Mouse (Mus musculus): ENCODE measurements around the gene Znrf2. TPM values are rescaled to one million over a fixed set of nuclear protein-coding genes. Genes with fewer than 3 reads are reported as not detected.

The Znrf2 gene
- total RNA-seq, 2 experiments from 2014 or later: 14.3 to 15.9 TPM

DNA sequence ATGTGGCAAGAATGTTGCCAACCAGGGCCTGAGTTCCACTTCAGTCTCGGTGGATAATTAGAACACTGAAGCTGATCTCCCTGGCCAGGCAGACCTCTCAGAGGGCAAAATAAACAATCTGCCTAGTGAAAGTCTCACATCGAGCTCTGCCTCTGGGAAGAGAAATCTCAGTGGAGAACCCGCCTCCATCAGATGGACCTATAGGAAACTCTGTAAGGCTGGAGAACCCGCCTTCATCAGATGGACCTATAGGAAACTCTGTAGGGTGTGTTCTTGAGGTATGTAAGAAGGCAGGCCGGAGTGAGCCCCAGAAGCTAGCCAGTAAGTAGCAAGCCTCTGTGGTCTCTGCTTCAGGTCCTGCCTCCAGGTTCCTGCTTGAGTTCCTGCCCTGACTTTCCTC lies 118.2 kb downstream of the Znrf2 start:
- no peak for DNase-seq (ENCODE audit: low spot score in 2 of 2)
- intact Hi-C loops (cut with DNase I): no loop called here

DNA sequence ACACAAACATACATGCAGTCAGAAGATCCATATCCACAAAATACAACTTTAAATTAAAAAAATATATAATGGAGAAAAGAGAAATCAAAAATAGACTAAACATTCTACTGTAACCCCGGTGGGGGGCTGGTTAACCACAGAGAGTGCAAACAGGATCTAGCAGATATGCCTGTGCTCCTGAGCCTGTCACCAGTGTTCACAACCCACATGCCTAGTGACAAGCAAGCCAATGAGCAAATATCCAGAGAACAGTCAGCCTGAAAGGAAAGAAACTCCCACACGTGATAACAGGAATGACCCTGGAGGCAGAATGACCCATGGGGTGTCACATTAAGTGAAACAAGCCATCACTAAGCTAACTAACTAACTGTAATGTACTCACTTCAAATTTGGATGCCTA lies 119.8 kb downstream of the Znrf2 start:
- DNase-seq (ENCODE audit: low spot score in 2 of 2): no peak
- intact Hi-C loops (cut with DNase I): no loop called here

DNA sequence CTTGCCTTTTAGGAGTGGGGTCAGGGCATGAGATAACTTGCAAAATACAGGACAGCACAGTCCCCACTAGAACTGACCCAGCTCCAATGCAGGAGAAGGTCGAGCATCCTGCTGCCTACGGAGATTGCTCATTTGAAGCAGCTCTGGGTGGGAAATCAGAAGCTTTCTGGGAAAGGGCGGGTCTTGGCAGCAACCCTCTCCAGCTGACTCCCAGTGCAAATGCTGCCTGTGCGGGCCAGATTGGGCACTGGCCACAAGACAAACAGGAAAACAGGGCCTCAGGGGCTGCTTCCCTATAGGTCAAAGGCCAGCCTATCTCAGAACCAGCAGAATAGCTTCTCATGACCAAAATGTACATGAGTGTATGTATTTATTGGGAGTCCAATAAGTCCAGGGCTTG lies 122.9 kb downstream of the Znrf2 start:
- no peak for DNase-seq (ENCODE audit: low spot score in 2 of 2)
- intact Hi-C loops (cut with DNase I): no loop called here

DNA sequence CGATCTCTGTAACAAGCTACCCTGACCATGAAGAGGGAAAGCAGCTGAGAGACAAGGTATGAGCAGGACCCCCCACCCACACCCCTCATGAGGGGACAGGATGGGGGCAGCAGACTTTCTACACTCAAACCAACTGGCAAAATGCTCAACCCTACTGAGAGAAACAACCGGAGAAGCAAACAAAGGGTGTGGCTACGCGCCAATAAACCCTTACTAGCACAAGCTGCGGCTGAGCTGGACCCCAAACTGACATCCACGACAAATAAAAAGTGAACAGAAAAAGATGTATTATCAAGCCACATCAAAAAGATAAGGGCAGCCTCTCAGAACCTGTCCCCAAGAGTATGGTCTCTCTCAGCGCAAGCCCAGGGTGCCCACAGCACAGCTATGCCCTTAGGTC lies 123.4 kb downstream of the Znrf2 start:
- no peak for DNase-seq (ENCODE audit: low spot score in 2 of 2)

DNA sequence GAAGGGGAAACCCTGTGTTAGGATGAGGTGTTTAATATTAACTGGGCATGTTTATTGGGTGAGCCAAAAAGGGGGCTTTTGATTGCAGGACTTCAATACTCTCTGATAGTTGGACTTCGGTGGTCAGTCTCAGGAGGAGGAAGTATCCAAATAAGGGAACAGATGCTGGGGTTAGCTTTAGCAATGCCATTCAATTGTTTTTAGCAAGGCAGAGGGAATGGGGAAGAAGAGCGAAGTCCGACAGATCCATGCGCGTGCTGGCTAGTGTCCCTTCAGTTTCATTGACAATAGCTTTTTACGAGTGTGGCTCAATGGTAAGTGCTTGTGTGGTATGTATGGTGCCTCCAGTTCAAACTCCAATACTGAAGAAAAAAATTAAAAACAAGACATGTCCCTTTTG lies 124.4 kb downstream of the Znrf2 start:
- no peak for DNase-seq (ENCODE audit: low spot score in 2 of 2)
- intact Hi-C loops (cut with DNase I): no loop called here

More for the DNA sequence above, 123.4 kb downstream of the Znrf2 start:
- intact Hi-C loops (cut with DNase I): no loop called here

Other genes starting within 250 kb of the Znrf2 start
- gene Plekha8, start 221.8 kb upstream of the Znrf2 start, total RNA-seq (2021): 10 to 100 TPM; 12.3 to 12.6 TPM
- 1 to 10 TPM; 7.3 to 9.9 TPM for gene Fkbp14, start 219.6 kb upstream of the Znrf2 start, total RNA-seq (2021)
- gene Mturn, start 135.3 kb upstream of the Znrf2 start, total RNA-seq (2021): 10 to 100 TPM; 93.9 to 96.4 TPM
- 1 to 10 TPM; 4.3 to 4.7 TPM for gene Nod1, start 155.7 kb downstream of the Znrf2 start, total RNA-seq (2021)
- gene Ggct, start 176.0 kb downstream of the Znrf2 start, total RNA-seq (2021): 10 to 100 TPM; 24.0 to 25.0 TPM
- 100 to 1,000 TPM; 126 to 146 TPM for gene Gars, start 221.1 kb downstream of the Znrf2 start, total RNA-seq (2021)